Mouse (Mus musculus): ENCODE data around the gene Pdlim4.

- TF ChIP-seq GATA1 (IDR thresholded peaks at IDR 0.05; ENCODE audit: low read length) = no peak
- TF ChIP-seq TAL1 (IDR thresholded peaks at IDR 0.05; ENCODE audit: low read length) = no peak
Measured at GRCm38 (mm10) chr11:54088947-54089317, 20.1 kb upstream of the Pdlim4 start.
